Mouse (Mus musculus) gastrocnemius, postnatal 4 days (tissue): ENCODE data around the gene Mvk. TPM values are rescaled to one million over a fixed set of nuclear protein-coding genes. Genes with fewer than 3 reads are reported as not detected.

Source experiments
- DNase-seq, 2 experiments: peaks; one replicate each; pipeline ENCODE4 v3.0.0; 2021 to 2022; ENCODE audit warnings: low spot score in 2 of 2, mixed read lengths in 2 of 2
- long read RNA-seq, 2 experiments: library from polyadenylated mRNA; stranded (forward); transcript quantifications; one replicate each; pipeline ENCODE4 v2.0.0; 2021
- total RNA-seq, 2 experiments: library from RNA; stranded (reverse); gene quantifications; 2 replicates each; pipeline ENCODE4 v1.2.3; 2021

The Mvk gene
- total RNA-seq: 10 to 100 TPM; 20.8 to 24.2 TPM
- long read RNA-seq, experiment 1, transcript Mvk-201 (11 exons, 1,660 nt): major isoform, 17 of 39 reads
- long read RNA-seq, experiment 1, partial matches to known transcripts: 9 of 39 reads
- long read RNA-seq, experiment 1, other reads (novel, unspliced or antisense): 13 of 39 reads
- long read RNA-seq, experiment 2, transcript Mvk-201 (11 exons, 1,660 nt): major isoform, 20 of 38 reads
- long read RNA-seq, experiment 2, partial matches to known transcripts: 5 of 38 reads
- long read RNA-seq, experiment 2, other reads (novel, unspliced or antisense): 12 of 38 reads

DNA sequence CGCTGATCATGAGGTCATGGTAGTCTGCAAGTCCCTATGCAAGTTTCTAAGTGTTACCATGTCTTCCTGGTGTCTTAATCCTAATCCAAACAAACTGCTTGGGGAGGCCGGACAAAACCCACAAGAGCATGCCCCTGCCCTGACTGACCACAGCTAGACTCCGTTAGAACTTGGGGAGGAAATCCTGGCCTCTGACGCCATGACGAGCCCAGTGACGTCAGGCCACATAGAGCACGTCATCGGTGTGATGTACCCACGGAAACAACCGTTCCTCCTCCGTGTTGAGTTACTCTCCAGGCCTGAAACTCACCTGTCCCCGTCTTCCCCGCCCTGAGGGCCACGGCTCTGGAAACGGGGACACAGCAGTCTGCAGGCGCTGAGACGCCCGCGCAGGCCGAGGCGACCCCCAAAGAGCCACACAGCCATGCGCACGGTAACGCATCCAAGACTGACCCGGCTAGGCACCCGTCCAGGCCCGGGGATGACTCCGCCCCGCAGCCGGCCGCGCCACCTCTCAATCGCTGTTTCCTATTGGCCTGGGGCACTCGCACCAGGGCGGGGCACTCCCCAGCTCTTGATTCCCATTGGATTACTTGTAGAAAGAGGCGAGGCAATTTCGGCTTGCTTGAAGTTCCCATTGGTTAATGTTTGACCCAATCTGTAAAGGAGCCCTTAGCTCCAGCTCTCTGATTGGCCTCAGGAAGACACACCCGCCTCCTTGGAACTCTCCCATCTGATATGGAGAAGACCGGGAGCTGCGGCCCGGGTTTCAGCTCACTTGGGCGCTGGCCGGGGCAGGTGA is at the start of gene Mvk, which contains the start of gene Mmab:
Mvk (plus strand) TSS at position 704 of the 802 bp plus-strand sequence.
Mmab (minus strand) TSS at position 495 of the 802 bp plus-strand sequence.
- DNase-seq: peak; percentile 96 to 97

DNA sequence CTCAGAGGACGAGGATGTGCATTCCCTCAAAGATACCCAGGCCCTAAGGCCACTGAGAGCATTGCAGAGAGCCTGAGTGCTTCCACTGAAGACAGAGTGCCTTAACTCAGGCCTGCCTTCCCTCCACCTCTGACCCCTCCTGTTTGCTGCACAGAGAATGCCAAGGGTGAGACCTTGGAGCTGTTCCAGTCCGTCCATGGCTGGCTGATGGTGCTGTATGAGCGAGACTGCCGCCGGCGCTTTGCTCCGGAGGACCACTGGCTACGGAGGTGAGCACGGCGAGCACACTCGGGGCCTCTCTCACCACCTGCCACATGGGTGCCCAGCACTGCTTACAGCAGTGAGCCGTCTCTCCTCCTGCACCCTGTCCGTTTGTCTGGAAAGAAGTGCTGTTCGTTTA is 37.5 kb upstream of the Mvk start:
- DNase-seq: no peak

DNA sequence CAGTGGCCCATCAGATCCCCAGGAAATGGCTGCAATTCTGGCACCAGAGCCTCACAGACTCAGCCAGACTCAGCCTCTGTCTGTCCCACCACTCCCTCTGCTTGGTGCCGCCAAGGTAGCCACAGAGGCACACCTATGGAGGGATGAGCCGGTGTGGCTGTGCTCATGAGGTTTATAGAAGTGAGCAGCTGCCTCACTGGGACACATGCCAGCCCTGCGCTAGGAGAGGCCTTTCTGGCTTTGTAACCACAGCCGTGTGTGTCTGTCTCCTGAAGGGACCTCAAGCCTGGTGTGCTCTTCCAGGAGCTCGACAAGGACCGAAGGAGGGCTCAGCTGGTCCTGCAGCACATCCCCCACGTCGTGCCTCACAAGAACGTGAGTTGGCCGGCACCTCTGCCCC is 36.8 kb upstream of the Mvk start:
- DNase-seq: no peak

DNA sequence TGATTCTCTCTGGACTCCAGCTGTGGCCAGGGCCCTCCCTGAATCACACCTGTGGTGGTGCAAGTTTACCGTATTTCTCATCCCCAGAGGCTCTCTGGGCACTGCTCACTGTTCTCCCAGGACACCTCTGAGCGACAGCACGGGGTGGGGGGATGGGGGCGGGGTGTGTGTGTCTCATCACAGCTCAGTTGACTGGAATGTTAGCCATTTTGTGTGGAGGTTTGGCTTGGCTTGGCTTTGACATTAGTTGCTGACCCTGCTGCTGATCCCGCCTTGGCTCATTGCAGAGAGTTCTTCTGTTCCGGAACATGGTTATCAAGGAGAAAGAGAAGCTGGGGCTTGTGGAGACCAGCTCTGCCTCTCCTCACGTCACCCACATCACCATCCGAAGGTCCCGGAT is 36.3 kb upstream of the Mvk start:
- no peak for DNase-seq

DNA sequence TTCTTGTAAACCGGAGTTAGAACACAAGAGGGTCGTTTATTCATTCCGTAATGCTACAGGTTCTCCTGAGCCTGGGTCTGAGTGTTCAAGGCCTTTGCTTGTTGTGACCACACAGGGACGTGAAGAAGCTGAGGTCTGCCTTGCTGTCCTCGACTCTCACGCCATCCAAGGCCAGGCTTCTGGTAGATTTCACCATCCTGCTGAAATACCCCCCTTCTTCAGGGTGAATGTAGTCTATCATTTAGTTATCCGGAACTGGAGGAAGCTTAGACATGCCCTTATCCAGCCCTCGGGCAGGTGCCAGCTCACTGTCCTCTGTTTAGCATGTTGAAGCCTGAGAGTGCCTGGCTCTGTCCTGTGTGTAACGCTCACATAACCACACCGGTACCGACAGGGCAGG is 35.2 kb upstream of the Mvk start:
- no peak for DNase-seq

DNA sequence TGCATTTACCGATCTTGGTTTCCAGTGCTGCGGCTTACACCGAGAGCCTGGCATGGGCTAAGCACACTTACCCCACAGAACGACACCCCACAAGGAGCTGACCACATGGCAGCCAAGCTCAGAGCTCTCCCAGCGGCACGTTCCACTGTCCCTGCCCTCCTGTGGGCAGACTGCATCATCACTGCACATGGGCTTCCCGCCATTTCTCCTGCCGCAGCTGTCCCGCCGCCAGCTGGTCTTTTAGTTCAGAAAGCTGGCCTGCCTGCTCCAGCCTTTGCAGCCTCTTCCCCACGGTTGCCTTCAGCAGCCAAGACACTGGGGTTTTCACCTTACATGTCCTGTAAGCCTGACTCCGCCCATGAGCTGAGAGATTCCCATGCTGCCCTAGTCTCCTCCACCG is 33.6 kb upstream of the Mvk start:
- DNase-seq: peak in 1 of 2 experiments; percentile 26

DNA sequence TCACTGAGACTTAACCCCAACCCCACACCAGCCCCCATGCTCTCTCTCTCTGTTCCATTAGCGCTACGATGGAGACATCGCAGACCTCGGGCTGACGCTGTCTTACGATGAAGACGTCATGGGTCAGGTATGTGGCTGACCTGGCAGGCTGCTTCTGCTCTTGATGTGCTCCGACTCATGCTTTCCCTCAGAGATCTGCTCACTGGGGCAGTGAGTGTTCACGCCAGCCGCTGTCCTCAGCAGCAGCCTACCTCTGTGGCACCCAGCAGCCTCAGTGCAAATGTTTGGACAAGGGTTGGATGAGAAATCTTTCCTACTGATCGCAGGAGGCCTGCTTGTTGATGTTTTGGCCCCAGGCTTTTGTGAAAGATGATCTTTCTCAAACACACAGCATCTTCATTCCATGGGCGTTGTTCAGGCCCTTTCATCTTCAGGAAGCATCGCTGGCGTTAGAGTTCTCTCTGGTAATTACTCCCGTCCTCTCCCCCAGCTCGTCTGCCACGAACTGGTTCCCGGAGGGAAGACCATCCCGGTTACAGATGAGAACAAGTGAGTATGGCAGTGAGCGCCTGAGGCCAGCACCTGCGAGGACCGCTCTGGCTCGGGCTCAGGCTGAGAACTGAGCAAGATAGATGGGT is 31.6 kb upstream of the Mvk start:
- no peak for DNase-seq

DNA sequence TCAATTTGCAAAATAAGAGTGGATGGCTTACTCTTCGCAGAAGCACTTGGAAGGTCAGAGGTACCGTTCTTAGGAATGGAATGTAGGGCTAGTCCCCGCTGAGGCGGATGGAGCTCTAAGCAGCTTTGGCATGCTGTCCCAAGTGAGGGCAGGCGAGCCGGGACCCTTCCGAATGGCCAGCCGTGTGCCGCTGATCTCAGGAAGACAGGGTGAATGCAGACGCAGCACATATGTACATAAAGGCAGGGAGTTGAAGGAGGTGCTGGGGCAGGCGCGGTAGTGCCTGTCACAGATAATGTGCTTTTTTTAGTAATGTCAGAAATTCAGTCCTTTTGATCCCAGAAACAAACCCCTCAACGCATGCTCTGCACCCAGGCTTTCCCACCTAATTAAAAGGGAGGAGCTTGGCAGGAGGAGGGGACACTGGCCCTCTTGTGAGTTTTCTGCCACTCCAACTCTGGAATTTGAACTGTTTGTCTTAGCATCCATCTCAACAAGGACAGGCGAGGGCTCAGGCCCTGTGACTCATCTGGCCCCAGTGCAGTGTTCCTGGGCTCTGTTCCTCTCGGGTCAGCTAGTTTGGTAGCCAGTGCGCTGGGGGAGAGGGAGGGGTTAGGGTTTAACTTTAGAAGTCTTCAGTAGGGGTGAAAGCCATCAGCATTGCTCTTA is 30.9 kb upstream of the Mvk start:
- no peak for DNase-seq

DNA sequence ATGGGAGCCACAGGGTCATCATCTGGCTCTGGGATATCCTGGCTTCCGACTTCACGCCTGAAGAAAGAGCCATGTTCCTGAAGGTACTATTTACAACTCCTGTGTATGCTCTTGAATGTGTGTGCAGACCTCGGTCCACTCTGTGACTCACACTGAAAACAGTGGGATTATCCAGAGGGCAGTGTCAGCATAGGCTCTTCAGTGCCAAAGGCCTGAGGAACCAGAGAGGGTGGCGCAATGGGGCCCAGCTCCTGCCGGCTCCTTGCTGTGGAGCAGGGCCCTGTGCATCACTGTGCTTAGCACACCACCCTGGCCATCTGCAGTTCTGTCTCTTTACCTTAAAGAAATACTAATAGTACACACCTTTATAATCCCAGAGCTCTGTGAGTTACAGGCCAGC is 28.5 kb upstream of the Mvk start:
- DNase-seq: no peak

DNA sequence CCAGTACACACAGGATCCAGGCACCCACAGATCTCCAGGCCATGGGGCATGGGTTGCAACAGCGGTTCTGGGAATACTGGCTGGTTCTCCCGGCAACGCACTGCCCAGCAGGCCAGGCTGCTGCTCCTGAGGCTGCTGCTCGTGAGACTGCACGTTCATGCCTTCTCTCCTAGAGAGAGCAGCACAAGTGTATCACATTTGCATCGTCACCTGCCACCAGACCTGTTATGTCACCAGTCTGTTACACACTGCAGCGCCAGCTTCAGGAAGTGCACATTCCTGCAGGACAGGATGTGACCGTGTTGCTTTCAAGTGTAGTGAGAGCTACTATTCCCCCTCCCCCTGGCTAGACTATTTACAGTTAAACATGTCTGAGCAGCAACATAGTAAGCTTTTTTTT is 27.2 kb upstream of the Mvk start:
- no peak for DNase-seq

DNA sequence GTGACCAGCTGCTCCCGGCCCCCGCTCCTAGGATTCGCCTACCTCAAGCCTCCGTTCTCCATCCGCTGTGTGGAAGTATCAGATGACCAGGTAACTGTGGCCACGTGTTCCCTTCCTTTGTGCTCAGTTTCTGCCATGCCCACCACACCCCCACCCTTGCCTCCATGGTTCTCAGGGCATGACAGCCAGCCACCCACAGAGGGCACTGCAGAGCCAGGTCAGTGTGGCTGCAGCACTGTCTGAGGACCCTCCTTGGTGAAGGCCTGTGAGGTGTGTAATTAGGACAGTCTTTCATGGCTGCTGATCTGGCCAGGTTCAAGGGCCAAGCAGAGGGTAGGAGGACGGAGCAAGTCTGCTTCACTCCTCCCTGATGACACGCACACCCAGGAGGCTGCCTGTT is 25.5 kb upstream of the Mvk start:
- DNase-seq: no peak

DNA sequence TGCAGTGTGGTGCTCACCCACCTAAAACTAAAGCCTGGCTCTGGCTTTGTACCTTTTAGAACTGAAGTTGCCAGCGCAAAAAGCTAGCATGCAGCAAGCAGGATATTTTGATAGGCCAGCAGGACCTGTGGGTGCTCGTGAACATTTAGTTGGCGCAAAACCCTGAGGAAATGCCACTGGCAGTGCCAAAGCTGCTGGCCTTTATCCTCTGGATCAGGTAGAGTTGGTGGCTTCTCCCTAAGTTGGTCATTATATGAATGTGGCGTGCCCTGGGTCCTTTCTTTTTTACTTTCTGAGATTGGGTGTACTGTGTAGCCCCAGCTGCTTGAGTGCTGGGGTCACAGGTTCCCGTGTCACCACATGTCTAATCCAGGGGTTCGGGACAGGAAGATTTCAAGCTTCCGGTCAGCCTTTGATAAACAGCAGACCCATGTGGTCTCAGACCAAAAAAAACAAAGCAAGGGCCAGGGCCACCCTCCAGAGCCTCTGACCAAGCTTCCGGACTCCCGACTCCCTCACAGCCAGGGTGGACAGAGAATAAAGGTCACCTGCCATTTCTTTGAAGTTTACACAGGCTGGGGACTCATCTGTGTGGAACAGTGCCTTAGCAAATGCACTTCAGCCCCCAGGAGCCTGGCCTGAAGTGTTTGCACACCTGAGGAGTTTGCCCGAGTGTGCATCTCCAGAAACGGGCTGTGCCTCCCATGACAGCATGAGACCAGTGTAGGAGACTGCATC is 22.3 kb upstream of the Mvk start:
- DNase-seq: no peak

DNA sequence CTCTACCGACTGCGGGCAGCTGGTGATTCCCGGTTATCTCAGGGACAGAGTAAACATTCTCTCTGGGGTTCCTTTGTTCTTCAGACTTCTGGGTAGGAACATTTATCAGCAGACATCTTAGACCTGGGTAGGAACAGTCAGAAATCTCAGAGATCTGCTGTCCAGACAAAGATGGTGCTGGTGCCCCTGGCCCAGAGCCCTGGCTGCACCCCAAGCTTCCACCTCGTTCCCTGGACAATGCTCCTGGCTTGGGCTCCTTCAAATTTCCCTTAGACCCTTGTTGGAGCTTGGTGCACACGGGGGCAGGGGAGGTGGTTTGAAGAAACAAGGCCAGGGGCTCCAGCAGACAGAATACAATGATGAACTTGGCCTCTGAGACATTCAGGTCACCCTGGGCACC is 21.5 kb upstream of the Mvk start:
- DNase-seq: no peak

DNA sequence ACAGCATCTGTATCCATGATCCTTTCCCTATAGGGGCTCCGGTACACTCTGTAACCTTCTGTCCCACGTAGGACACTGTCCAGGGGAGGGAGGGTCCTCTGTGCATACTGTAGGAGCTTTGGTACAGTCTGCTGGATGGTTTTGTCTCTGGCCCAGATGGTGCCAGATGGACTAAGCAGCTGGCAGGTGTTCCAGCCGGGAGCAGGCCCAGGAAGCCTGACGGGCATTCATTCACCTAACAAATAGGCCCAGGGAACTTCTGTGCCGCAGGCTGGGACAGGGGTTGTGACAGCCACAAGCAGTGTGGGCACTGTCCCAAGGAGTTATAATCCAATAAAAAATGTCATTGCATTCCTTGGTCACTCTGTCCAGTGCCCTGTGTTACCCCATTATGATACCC is 20.1 kb upstream of the Mvk start:
- no peak for DNase-seq

DNA sequence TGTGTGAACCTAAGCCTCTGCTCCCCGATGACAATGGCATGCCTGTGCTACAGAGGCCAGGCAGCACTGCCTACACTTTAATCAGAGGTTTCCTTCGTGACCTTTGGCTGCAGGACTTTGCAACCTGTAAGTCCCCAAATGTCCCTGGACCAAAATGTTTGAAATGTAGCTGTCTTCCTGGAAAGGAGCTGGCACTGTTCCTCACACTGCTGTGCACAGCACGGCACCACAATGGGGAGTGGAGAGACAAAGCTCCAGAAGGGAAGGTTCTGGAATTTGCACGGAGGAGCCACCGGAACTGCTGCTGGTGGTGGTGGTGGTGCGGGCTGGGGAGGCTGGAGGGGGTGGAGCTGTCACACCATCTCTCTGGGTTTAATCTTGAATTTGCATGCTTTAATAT is 17.3 kb upstream of the Mvk start:
- no peak for DNase-seq

DNA sequence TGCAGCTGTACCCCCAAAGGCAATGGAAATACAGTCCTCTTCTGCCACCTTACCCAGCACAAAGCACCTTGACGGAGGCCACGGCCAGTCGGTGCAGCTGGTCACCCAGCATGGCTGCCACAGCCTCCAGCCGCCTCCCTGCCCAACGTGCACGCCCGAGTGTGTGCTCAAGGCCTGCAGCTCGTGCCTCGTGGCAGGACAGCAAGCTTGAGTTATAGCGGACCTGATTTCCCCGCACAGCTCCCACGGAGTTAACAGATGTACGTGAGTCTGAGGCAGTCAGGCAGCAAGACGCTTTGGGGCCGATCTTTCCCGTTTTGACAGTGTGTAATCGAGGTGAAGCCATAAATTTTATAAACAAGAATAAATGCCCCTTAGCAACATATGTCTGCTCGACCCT is 15.4 kb upstream of the Mvk start:
- no peak for DNase-seq

DNA sequence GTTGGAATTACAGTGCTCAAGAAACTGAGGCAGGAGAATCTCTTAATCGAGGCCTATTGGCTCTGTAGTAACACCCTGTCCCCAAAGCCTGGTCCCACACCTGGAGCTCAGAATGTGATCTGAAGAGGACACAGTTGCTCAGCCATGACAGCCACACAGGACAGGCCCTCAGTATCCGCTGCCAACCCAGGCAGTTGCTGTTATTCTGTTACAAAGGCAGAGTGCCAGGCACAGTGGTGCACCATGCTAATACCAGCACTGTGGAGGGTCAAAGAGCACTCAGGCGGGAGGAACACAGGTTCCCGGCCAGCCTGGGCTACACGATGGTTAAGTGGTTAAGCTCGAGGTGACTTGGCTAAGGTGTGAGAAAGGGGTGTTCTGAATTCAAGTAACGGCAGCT is 14.3 kb upstream of the Mvk start:
- no peak for DNase-seq

DNA sequence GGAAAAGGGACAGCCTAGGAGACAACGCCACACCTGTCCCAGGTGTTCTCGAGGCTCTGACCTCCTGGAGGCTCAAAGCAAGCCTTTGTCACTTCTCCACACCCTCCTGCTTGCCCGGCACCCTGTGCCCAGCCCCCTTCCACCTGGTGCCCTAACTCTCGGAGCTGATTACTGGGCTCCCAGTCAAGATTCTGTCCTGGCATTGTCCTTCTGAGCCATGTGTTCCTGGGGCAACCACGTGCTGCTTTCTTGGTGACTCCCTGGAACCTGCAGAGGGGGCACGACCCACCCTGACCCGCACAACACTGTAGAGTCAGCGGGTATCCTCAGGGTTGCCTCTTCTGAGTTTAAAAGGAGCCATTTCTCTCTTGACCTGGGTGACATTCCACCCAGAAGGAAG is 9.7 kb upstream of the Mvk start:
- DNase-seq: no peak

DNA sequence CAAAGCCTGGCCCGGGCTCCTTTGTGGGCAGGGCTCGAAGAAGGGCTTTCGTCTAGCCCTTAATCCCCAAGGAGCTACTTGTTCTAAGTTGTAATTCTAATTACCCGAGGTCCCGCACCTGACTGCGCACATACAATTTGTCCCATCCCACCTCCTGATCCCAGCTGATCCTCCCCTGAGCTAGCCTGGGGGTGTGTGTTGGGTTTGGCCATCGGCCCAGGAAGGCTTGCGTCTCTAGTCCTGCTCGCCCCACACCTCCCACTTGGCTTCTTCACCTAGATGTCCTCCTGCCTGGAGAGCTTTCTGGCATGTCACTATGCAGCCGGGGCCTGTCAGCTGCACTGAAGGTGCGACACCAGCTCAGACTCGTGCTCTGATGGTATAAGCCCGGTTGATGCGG is 8.5 kb upstream of the Mvk start:
- no peak for DNase-seq

DNA sequence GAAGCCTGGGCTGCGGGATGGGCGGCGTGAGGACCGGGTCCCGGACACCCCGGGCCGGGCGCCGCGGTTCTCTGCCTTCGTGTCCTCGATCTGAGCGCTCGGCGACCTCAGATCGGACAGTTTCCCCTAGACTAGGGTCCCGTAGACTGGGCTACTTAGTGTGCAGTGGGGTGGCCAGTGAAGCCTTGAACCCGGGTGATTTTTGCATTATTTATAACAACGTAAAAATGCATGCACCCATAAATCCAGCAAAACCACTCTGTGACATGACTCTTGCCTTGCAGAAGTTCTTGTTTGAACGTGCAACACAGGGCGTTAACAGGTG is 261 bp downstream of the Mvk start:
- no peak for DNase-seq

DNA sequence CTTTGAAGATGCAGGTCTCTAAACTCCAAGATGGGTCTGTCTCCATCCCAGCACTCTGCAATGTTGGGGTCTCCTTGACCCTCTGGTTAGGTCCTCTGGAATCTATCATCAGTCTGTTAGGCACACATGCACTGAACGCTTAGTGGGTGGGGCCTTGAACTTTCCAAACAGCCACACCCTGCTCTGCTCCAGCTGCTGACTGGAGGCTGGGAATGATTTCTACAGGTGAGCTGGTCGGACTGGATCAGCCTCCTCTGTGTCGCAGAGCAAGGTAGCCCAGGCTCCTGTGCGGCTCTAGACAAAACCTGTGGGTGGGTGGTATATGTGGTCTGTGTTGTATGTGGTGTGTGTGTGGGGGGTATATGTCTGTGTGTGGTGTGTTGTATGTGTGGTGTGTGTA is 4.9 kb downstream of the Mvk start:
- DNase-seq: no peak
